8 mouse cellular contexts compared by ENCODE assay signal in genomic region chr2:93063347-93063746, GRCm38 (mm10). TPM values are rescaled to one million over a fixed set of nuclear protein-coding genes. Genes with fewer than 3 reads are reported as not detected.
DNase-seq lines count a peak whose midpoint lies in the region; ATAC-seq lines count a peak whose summit lies in the region.

No protein-coding gene starts in this region.

- no peak overlapping the region for H3K9ac ChIP-seq in midbrain, embryonic 13.5 days (replicated peaks)

- H3K27me3 ChIP-seq in heart, embryonic 10.5 days (ENCODE audit: insufficient read depth, poor library complexity, severe bottlenecking), result peaks cover 31% of the 10 kb centered on the region
- peaks cover 3% of the 10 kb centered on the region; the same call in 1 of the 2 replicates for H3K27me3 ChIP-seq in midbrain, embryonic 13.5 days

- no peaks in the 10 kb centered on the region for H3K9me3 ChIP-seq in heart, embryonic 10.5 days
- H3K9me3 ChIP-seq in midbrain, embryonic 13.5 days, result no peaks in the 10 kb centered on the region

- no peaks in the 10 kb centered on the region for H3K4me1 ChIP-seq in heart, embryonic 10.5 days
- no peaks in the 10 kb centered on the region for H3K4me1 ChIP-seq in midbrain, embryonic 13.5 days (replicated peaks)

- H3K27ac ChIP-seq in heart, embryonic 10.5 days, result no peak overlapping the region
- H3K27ac ChIP-seq in midbrain, embryonic 13.5 days, result no peak overlapping the region

- H3K4me3 ChIP-seq in heart, embryonic 10.5 days, result no peak overlapping the region
- no peak overlapping the region for H3K4me3 ChIP-seq in midbrain, embryonic 13.5 days (replicated peaks)

- peak; percentile 57 to 68 for DNase-seq in heart, postnatal 36 days
- DNase-seq in heart, embryonic 10.5 days (ENCODE audit: low spot score), result no peak
- peak; percentile 30 for DNase-seq in CD4-positive helper T cell, adult 2 months (ENCODE audit: low read depth, low spot score)
- peak; percentile 58 to 73 for DNase-seq in adrenal gland, postnatal 36 days
- peak; percentile 50 to 81 for DNase-seq in kidney, postnatal 36 days

- H3K36me3 ChIP-seq in heart, embryonic 10.5 days, result no peaks in the 10 kb centered on the region
- H3K36me3 ChIP-seq in midbrain, embryonic 13.5 days, result no peaks in the 10 kb centered on the region

- intact Hi-C loops in heart, postnatal 36 days (cut with DNase I), result loop anchor here (1.0 to 2.0 kb wide), 2 partner anchors 97 to 159 kb away; no protein-coding TSS in a partner anchor

- WGBS in heart, embryonic 10.5 days, result 5% methylated on average over 2 of the region's 2 CpGs
- WGBS in midbrain, embryonic 13.5 days, result 19% methylated on average over 2 of the region's 2 CpGs

- H3K4me2 ChIP-seq in midbrain, embryonic 13.5 days (replicated peaks), result no peak overlapping the region

- ATAC-seq in erythroblast, adult 5-6 weeks (replicated peaks; ENCODE audit: low FRiP score, poor library complexity, severe bottlenecking), result peak; percentile 47; the same call in 1 of the 2 replicates
- peak; percentile 73 for ATAC-seq in midbrain, embryonic 13.5 days
- ATAC-seq in monocyte, adult 5-6 weeks (replicated peaks; ENCODE audit: insufficient number of reproducible peaks, low FRiP score, low TSS enrichment, poor library complexity, severe bottlenecking), result no peak

RNA-seq across cellular contexts. Expression of gene Prdm11, which starts 17.4 kb away (rescaled TPM):
- 10 to 100 TPM in 1 of 2 experiments, 1 to 10 TPM in 1; 8.8 to 10.4 TPM for total RNA-seq in heart, postnatal 36 days (2021)
- 4.5 and 4.6 TPM in 2 replicates for polyA plus RNA-seq in heart, embryonic 10.5 days (2016; fragmentation: Nextera tagmentation; extraction: Ambion mirVana)
- 10 to 100 TPM; 43.5 to 58.3 TPM for total RNA-seq in adrenal gland, postnatal 36 days (2021)
- total RNA-seq in erythroblast, adult 5-6 weeks (2015; ENCODE audit: low replicate concordance), result 0.19 and 0.63 TPM in 2 replicates
- 0.77 and 0.98 TPM in 2 replicates for total RNA-seq in erythroblast, adult 5-6 weeks (2017; ENCODE audit: low replicate concordance)
- 1.8 and 1.9 TPM in 2 replicates for polyA plus RNA-seq in midbrain, embryonic 13.5 days (2015; fragmentation: Nextera tagmentation; extraction: Ambion mirVana)
- 1.4 to 6.8 TPM (median 4.0 TPM) in 3 replicates for total RNA-seq in monocyte, adult 5-6 weeks (2017)
